Mouse (Mus musculus): ENCODE results near the gene Tbc1d10c. TPM values are rescaled to one million over a fixed set of nuclear protein-coding genes. Genes with fewer than 3 reads are reported as not detected.

The Tbc1d10c gene
- total RNA-seq, 2 experiments from 2014 or later, result 17.5 to 46.6 TPM

DNA sequence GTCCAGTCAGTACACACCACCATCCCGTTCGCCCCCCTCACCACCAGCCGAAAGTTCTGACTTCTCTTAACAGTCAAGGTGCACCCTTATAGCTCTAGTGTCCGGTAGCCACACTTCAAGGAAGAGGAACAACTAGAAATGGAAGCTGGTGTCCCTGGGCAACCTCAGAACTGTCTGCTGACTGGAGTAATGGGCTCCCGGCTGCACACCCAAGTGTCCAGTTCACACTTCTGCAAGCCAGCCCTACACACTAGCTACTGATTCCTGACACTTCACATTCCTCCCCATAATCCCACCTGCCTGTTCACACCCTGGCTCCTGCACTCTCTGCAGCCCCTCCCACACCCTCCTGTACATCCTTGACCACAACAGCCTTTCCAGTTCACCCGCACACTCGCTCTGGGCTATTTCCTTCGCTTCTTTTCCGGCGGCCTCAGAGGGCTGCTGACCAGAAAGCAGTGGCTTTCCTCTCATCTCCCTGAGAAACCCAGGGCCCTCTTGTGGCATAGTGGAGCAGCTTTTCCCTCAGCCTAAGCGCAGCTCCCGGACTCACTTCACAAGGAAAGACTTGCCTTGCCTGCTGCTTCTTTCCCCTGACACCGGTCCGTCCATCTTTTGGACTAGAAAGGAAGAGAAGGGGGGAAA is 25.1 kb upstream of the Tbc1d10c start:
- no peak for ATAC-seq (replicated peaks; ENCODE audit: poor library complexity)

DNA sequence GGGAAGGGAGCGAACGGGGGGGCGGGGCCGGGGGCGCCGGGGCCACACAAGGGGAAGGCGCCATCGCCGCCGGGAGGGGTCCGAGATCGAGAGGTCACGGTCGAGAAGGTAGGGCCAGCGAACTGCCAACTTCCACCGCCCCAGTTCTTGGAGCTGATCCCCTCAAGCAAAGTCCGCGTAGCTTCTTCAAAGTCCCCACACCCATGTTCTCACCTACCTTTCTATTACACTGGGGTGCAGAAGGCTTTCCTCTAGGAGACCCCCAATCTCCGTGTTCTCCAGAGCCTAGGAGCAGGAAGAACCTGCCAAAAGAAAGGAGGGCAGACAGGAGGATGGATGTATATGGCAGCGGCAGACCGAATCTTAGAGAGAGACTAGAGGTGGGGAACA is 24.4 kb upstream of the Tbc1d10c start:
- ATAC-seq (replicated peaks; ENCODE audit: poor library complexity), result no peak

DNA sequence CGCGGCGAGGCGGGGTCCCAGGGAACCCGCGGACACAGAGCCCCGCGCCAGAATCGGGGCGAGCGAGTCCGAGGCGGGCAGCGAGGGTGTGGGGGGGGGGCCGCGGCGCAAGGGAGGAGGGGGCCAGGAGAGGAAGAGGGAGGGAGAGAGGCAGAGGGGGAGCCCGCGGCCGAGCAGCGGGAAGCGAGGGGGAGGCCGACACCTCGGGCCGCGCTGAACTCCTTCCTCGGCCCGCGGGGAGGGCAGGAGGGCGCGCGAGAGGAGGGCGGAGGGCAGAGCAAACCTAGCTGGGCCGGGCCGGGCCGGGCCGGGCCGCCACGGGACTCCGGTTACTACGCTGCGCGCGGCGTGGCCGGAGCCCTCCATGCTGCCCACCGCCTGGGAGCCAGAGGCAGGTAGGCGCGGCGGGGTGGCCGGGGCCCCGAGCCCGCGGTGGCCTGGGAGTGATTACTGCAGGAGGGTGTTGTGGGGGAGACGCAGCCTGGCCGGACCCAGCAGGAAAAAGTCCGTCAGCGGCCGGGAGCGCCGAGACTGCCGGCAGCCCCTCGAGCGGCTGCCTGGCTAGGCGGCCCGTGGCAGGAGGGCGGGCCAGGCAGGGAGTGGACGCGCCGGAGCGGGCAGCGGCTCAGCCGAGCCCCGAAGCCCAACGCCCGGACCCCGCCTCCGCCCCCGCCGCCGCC is 23.8 kb upstream of the Tbc1d10c start:
- no peak for ATAC-seq (replicated peaks; ENCODE audit: poor library complexity)

DNA sequence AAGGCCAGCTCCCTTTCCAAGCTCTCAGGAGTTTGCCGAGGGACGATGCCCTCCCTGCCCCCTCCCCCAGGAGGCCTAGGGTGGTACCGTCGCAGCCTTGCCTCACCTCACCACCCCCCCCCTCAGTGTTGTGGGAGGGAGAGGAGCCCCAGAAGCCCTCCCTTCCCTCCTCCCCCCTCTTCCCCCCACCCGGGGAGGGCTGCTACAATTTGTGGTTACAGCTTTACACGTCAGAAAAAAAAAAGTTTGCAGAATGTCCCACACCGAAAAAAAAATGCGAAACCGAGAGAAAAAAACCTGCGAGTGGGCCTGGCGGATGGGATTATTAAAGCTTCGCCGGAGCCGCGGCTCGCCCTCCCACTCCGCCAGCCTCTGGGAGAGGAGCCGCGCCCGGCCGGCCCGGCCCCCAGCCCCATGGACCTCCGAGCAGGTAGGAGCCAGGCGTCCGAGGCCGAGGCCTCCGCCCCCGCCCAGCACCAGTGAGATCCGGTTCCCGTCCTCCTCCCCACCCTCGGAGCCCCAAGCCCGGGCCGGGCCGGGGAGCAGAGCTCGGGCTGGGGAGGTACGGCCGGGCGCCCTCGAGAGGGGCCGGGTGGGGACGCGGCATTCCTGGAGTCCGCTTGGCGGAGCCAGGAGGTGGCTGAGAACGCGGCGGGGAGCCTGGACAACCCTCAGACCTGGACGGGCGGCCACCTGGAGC is 23.1 kb upstream of the Tbc1d10c start, which contains the start of the genes Clcf1 and AC109138.7:
Gene Clcf1, plus strand, starts transcription at position 168 of the 700 bp plus-strand sequence.
Gene AC109138.7, plus strand, starts transcription at position 287 of the 700 bp plus-strand sequence.
- ATAC-seq (replicated peaks; ENCODE audit: poor library complexity), result peak; percentile 23; the same call in 1 of the 2 replicates

DNA sequence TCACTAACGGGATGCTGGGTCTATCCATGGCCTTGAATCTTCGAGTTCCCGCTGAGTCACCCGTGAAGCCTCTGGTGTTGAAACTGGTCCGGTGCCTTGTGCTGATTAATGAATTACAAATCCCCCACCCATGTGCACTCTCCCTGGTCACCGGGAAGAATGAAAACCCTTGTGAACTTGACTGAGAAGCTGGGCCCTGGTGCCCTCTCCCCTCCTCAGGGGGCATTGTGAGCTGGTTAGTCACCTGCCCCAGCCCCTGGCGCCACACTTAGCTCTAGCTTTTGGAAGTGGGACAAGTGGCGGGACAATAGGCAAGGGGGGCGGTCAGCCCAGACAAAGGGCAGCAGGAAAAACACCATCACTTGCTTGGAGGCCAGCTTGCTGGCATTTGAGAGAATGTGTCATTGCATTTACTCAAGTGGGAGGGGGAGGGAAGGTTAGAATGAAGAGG is 22.5 kb upstream of the Tbc1d10c start:
- ATAC-seq (replicated peaks; ENCODE audit: poor library complexity), result peak; percentile 62

GRCm38 (mm10) chr19:4211891-4212588 is 21.0 kb upstream of the Tbc1d10c start:
- ATAC-seq (replicated peaks; ENCODE audit: poor library complexity), result no peak

DNA sequence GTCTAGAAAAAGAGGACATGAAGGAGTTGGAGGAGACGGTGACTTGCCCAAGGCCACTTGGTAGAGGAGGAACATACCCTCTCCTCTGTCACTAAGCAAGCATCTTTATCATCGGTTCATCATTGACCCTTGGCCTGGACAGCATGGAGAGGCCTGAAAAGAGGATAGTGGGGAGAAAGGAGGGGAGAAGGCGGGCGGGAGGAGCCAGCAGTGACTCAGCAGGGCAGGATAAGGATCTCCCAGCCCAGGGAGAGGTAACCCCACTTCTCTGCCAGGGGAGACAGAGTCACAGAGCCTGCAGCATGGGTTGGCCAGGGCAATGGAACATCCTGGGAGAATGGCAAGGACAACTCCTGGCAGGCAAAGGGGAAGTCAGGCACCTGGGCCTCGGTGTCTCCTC is 17.5 kb upstream of the Tbc1d10c start:
- ATAC-seq (replicated peaks; ENCODE audit: poor library complexity), result no peak

- peak; percentile 89 for ATAC-seq (replicated peaks; ENCODE audit: poor library complexity)
These were observed 15.9 kb upstream of the Tbc1d10c start for GRCm38 (mm10) chr19:4206971-4207370.

- no peak for ATAC-seq (replicated peaks; ENCODE audit: poor library complexity)
These were observed 13.8 kb upstream of the Tbc1d10c start for GRCm38 (mm10) chr19:4204889-4205288.

GRCm38 (mm10) chr19:4203604-4204326 is 12.7 kb upstream of the Tbc1d10c start:
- 0 out of 2 replicates have a peak, but pooled peaks have one; percentile 17 for ATAC-seq (replicated peaks; ENCODE audit: poor library complexity)

DNA sequence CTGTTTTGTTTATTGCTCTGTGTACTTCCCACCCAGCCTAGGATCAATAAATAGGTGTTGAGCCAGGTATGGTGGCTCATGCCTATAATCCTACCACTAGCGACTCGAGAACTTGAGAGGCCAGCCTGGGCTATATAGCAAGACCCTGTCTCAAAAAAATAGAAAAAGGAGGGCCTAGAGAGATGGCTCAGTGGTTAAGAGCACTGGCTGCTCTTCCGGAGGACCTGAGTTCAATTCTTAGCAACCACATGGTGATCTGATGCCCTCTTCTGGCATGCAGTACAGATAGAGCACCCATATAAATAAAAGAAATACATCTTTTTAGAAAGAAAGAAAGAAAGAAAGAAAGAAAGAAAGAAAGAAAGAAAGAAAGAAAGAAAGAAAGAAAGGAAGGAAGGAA is 12.1 kb upstream of the Tbc1d10c start:
- ATAC-seq (replicated peaks; ENCODE audit: poor library complexity), result no peak

DNA sequence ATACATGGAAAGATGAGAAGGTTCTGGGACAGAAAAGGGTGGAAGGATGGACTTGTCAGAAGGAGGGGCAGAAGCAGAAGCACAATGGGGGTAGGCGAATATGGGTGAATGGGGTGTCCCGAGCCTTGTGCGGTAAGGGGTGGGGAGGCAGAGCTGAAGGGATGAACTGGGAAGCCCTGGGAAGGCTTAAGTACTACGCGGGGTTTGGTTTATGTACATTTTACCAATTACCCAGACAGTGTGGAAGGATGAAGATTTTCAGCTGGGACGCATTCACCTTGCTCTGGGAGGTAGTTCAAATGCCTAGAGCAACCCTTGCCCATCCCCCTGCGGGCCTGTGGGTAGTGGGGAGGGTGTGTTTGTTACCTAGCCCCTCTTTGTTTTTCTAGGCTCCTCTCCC is 11.1 kb upstream of the Tbc1d10c start:
- no peak for ATAC-seq (replicated peaks; ENCODE audit: poor library complexity)

- ATAC-seq (replicated peaks; ENCODE audit: poor library complexity), result peak; percentile 91
These were observed 10.3 kb upstream of the Tbc1d10c start, which contains the start of gene Rad9a for GRCm38 (mm10) chr19:4201291-4201909. Gene Rad9a, minus strand, starts transcription at chr19:4201662.

- ATAC-seq (replicated peaks; ENCODE audit: poor library complexity), result no peak
These were observed 6.1 kb upstream of the Tbc1d10c start for GRCm38 (mm10) chr19:4197180-4197579.

- no peak for ATAC-seq (replicated peaks; ENCODE audit: poor library complexity)
These were observed 5.5 kb upstream of the Tbc1d10c start for GRCm38 (mm10) chr19:4196548-4196947.

DNA sequence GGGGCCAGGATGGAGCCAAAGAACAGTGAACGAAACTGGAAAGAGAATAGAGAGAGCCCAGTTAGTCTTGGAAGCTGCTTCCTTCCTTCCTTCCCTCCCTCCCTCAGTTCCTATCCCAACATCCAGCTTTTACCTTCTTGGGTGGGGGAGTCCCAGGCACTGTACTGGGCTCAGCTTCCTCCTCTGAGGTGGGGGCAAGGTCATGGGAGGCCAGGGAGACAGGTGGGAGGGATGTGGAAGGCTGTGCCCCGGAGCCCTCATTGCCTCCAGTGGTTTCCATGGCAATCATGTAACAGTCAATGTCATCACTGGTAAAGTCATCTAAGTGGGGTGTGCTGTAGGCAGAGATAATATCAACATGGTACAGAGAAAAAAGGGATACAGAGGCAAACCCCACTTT is 5.0 kb upstream of the Tbc1d10c start:
- ATAC-seq (replicated peaks; ENCODE audit: poor library complexity), result no peak

GRCm38 (mm10) chr19:4194776-4195650 is 3.9 kb upstream of the Tbc1d10c start:
- no peak for ATAC-seq (replicated peaks; ENCODE audit: poor library complexity)

- no peak for ATAC-seq (replicated peaks; ENCODE audit: poor library complexity)
These were observed 3.1 kb upstream of the Tbc1d10c start for GRCm38 (mm10) chr19:4194021-4194724.
